Mouse (Mus musculus) lung, embryonic 14.5 days (tissue): ENCODE measurements around the gene Usp32. TPM values are rescaled to one million over a fixed set of nuclear protein-coding genes. Genes with fewer than 3 reads are reported as not detected.

Experiments
- ATAC-seq: fragments of 200-750 bp; cut with Nextera tagmentation; 2 replicates; pipeline ENCODE4 v1.8.0; 2017; ENCODE audit warnings: mild to moderate bottlenecking, moderate TSS enrichment, moderate library complexity; ENCODE audit not compliant: insufficient read depth
- DNase-seq: peaks from one replicate; pipeline ENCODE4 v3.0.0-alpha.2; 2015
- H3K27ac ChIP-seq: fragments of 300-500 bp; sonication (generic); 2 replicates; pipeline ENCODE4 v1.5.1; 2014; ENCODE audit warnings: low read depth, mild to moderate bottlenecking, moderate library complexity
- H3K27me3 ChIP-seq: fragments of 300-500 bp; sonication (generic); 2 replicates; pipeline ENCODE4 v1.6.1; 2014; ENCODE audit warnings: low read length, control low read depth; ENCODE audit not compliant: insufficient read depth
- H3K36me3 ChIP-seq: fragments of 300-500 bp; sonication (generic); 2 replicates; pipeline ENCODE4 v1.6.1; 2014; ENCODE audit warnings: control low read depth; ENCODE audit not compliant: insufficient read depth
- H3K4me1 ChIP-seq: fragments of 300-500 bp; sonication (generic); 2 replicates; pipeline ENCODE4 v1.6.1; 2014; ENCODE audit warnings: antibody characterized with exemption, control low read depth; ENCODE audit not compliant: insufficient read depth
- H3K4me2 ChIP-seq: fragments of 300-500 bp; sonication (generic); 2 replicates; pipeline ENCODE4 v1.6.1; 2014; ENCODE audit warnings: mild to moderate bottlenecking
- H3K4me3 ChIP-seq: fragments of 300-500 bp; sonication (generic); 2 replicates; pipeline ENCODE4 v1.5.1; 2014; ENCODE audit warnings: low read depth, low read length
- H3K9ac ChIP-seq: fragments of 300-500 bp; sonication (generic); 2 replicates; pipeline ENCODE4 v1.6.1; 2014
- H3K9me3 ChIP-seq: fragments of 300-500 bp; sonication (generic); 2 replicates; pipeline ENCODE4 v1.6.1; 2016; ENCODE audit warnings: low read depth, low read length, control low read depth
- CTCF ChIP-seq: IDR thresholded peaks from 2 replicates; pipeline ENCODE4 v1.5.1; 2016; ENCODE audit warnings: antibody characterized with exemption, low read depth
- WGBS: fragments of 180-500 bp; shearing (Covaris S2); extraction: QIAGEN DNeasy Blood & Tissue Kit; methylation state at CpG from one replicate; pipeline ENCODE4 v1.1.7; 2014; 5-methylcytosine and 5-hydroxymethylcytosine counted together
- polyA plus RNA-seq: library from polyadenylated mRNA; unstranded; fragments of >200 nt; fragmentation: Nextera tagmentation; extraction: Ambion mirVana; gene quantifications from 2 replicates; pipeline ENCODE4 v1.2.1, GENCODE M21; 2014

Gene Usp32
- polyA plus RNA-seq, 1 experiment from 2014 or later: 5.5 TPM

GRCm38 (mm10) chr11:84952611-84953010 lies 187.3 kb downstream of the Usp32 start:
- no peak for TF ChIP-seq CTCF
- no peak overlapping the region for H3K9ac ChIP-seq
- H3K9me3 ChIP-seq: no peaks in the 10 kb centered on the region
- H3K36me3 ChIP-seq: no peaks in the 10 kb centered on the region
- no peaks in the 10 kb centered on the region for H3K4me1 ChIP-seq
- H3K4me3 ChIP-seq: no peak overlapping the region
- peaks cover 15% of the 10 kb centered on the region for H3K27me3 ChIP-seq
- WGBS: 34% methylated on average over 2 of the region's 2 CpGs
- no peak overlapping the region for H3K27ac ChIP-seq
- DNase-seq (peak; percentile 67), ATAC-seq (peak; percentile 52; the same call in 1 of the 2 replicates)
- no peak overlapping the region for H3K4me2 ChIP-seq

GRCm38 (mm10) chr11:84948526-84948925 lies 191.4 kb downstream of the Usp32 start:
- no peak for DNase-seq
- H3K27ac ChIP-seq: no peak overlapping the region
- H3K9me3 ChIP-seq: no peaks in the 10 kb centered on the region
- no peak overlapping the region for H3K9ac ChIP-seq
- no peak for TF ChIP-seq CTCF
- no peaks in the 10 kb centered on the region for H3K27me3 ChIP-seq
- WGBS: 48% methylated on average over 3 of the region's 3 CpGs
- ATAC-seq: no peak
- no peak overlapping the region for H3K4me2 ChIP-seq
- H3K4me3 ChIP-seq: no peak overlapping the region
- no peaks in the 10 kb centered on the region for H3K4me1 ChIP-seq
- no peaks in the 10 kb centered on the region for H3K36me3 ChIP-seq

GRCm38 (mm10) chr11:84948114-84948513 lies 191.8 kb downstream of the Usp32 start:
- no peaks in the 10 kb centered on the region for H3K9me3 ChIP-seq
- H3K27me3 ChIP-seq: no peaks in the 10 kb centered on the region
- no peak for TF ChIP-seq CTCF
- no peak overlapping the region for H3K27ac ChIP-seq
- no peak overlapping the region for H3K4me2 ChIP-seq
- ATAC-seq: no peak
- H3K36me3 ChIP-seq: no peaks in the 10 kb centered on the region
- no peaks in the 10 kb centered on the region for H3K4me1 ChIP-seq
- no peak for DNase-seq
- H3K9ac ChIP-seq: no peak overlapping the region
- H3K4me3 ChIP-seq: no peak overlapping the region
- 55% methylated on average over 3 of the region's 3 CpGs for WGBS

GRCm38 (mm10) chr11:84947206-84947605 lies 192.8 kb downstream of the Usp32 start:
- H3K9ac ChIP-seq: no peak overlapping the region
- H3K27me3 ChIP-seq: no peaks in the 10 kb centered on the region
- WGBS: 79% methylated on average over 6 of the region's 6 CpGs
- no peaks in the 10 kb centered on the region for H3K9me3 ChIP-seq
- no peak for TF ChIP-seq CTCF
- no peak for ATAC-seq
- no peak for DNase-seq
- H3K27ac ChIP-seq: no peak overlapping the region
- H3K4me2 ChIP-seq: no peak overlapping the region
- no peak overlapping the region for H3K4me3 ChIP-seq
- no peaks in the 10 kb centered on the region for H3K4me1 ChIP-seq
- H3K36me3 ChIP-seq: no peaks in the 10 kb centered on the region

GRCm38 (mm10) chr11:84945841-84946240 lies 194.1 kb downstream of the Usp32 start:
- TF ChIP-seq CTCF: no peak
- no peak for ATAC-seq
- H3K4me3 ChIP-seq: no peak overlapping the region
- DNase-seq: no peak
- no peak overlapping the region for H3K27ac ChIP-seq
- no peak overlapping the region for H3K9ac ChIP-seq
- H3K4me1 ChIP-seq: no peaks in the 10 kb centered on the region
- no peak overlapping the region for H3K4me2 ChIP-seq
- no peaks in the 10 kb centered on the region for H3K36me3 ChIP-seq
- no peaks in the 10 kb centered on the region for H3K27me3 ChIP-seq
- WGBS: 22% methylated on average over 3 of the region's 3 CpGs
- no peaks in the 10 kb centered on the region for H3K9me3 ChIP-seq

GRCm38 (mm10) chr11:84944639-84945435 lies 195.1 kb downstream of the Usp32 start:
- TF ChIP-seq CTCF: no peak
- no peak for ATAC-seq
- no peaks in the 10 kb centered on the region for H3K36me3 ChIP-seq

GRCm38 (mm10) chr11:84943948-84944347 lies 196.0 kb downstream of the Usp32 start:
- ATAC-seq: no peak
- Histone ChIP-seq H3K36me3 (no peaks in the 10 kb centered on the region), H3K9ac (no peak overlapping the region), H3K9me3 (no peaks in the 10 kb centered on the region), H3K27me3 (no peaks in the 10 kb centered on the region), H3K27ac (no peak overlapping the region), H3K4me1 (no peaks in the 10 kb centered on the region), H3K4me2 (peak overlapping the region; percentile 43), H3K4me3 (no peak overlapping the region)
- under 1% methylated on average over 15 of the region's 15 CpGs for WGBS
- DNase-seq: peak; percentile 93
- TF ChIP-seq CTCF: peak; percentile 31

More at GRCm38 (mm10) chr11:84944639-84945435, 195.1 kb downstream of the Usp32 start:
- Histone ChIP-seq H3K4me1 (no peaks in the 10 kb centered on the region), H3K27me3 (no peaks in the 10 kb centered on the region), H3K27ac (no peak overlapping the region), H3K9me3 (no peaks in the 10 kb centered on the region), H3K4me2 (no peak overlapping the region), H3K9ac (no peak overlapping the region), H3K4me3 (no peak overlapping the region)
- WGBS: 2% methylated on average over 12 of the region's 12 CpGs
- DNase-seq: no peak
